Mouse (Mus musculus) neural tube, embryonic 15.5 days (tissue): ENCODE results near the gene Osmr. TPM values are rescaled to one million over a fixed set of nuclear protein-coding genes. Genes with fewer than 3 reads are reported as not detected.

Experiments
- ATAC-seq: fragments of 200-750 bp; cut with Nextera tagmentation; 2 replicates; pipeline ENCODE4 v1.8.0; 2017; ENCODE audit warnings: mild to moderate bottlenecking, moderate TSS enrichment, moderate library complexity; ENCODE audit not compliant: low FRiP score
- H3K27ac ChIP-seq: fragments of 300-500 bp; sonication (generic); replicated peaks from 2 replicates; pipeline ENCODE4 v1.5.1; 2015; ENCODE audit warnings: mild to moderate bottlenecking, inconsistent platforms
- H3K27me3 ChIP-seq: fragments of 300-500 bp; sonication (generic); replicated peaks from 2 replicates; pipeline ENCODE4 v1.6.1; 2015; ENCODE audit warnings: inconsistent platforms
- H3K36me3 ChIP-seq: fragments of 300-500 bp; sonication (generic); 2 replicates; pipeline ENCODE4 v1.6.1; 2015; ENCODE audit warnings: inconsistent platforms
- H3K4me1 ChIP-seq: fragments of 300-500 bp; sonication (generic); 2 replicates; pipeline ENCODE4 v1.6.1; 2015; ENCODE audit warnings: inconsistent platforms
- H3K4me2 ChIP-seq: fragments of 300-500 bp; sonication (generic); 2 replicates; pipeline ENCODE4 v1.6.1; 2015; ENCODE audit warnings: inconsistent platforms, mild to moderate bottlenecking, moderate library complexity
- H3K4me3 ChIP-seq: fragments of 300-500 bp; sonication (generic); replicated peaks from 2 replicates; pipeline ENCODE4 v1.5.1; 2015; ENCODE audit warnings: mild to moderate bottlenecking, inconsistent platforms
- H3K9ac ChIP-seq: fragments of 300-500 bp; sonication (generic); replicated peaks from 2 replicates; pipeline ENCODE4 v1.6.1; 2015; ENCODE audit warnings: mild to moderate bottlenecking, inconsistent platforms
- H3K9me3 ChIP-seq: fragments of 300-500 bp; sonication (generic); replicated peaks from 2 replicates; pipeline ENCODE4 v1.6.1; 2016; ENCODE audit warnings: inconsistent platforms
- WGBS: fragments of 180-500 bp; shearing (Covaris S2); methylation state at CpG from one replicate; pipeline ENCODE4 v1.1.7; 2015; ENCODE audit warnings: mixed read lengths; 5-methylcytosine and 5-hydroxymethylcytosine counted together
- polyA plus RNA-seq: library from polyadenylated mRNA; unstranded; fragments of >200 nt; fragmentation: Nextera tagmentation; extraction: Ambion mirVana; gene quantifications from 2 replicates; pipeline ENCODE4 v1.2.1, GENCODE M21; 2015

The Osmr gene
- polyA plus RNA-seq: 1.8 and 2.5 TPM in 2 replicates

GRCm38 (mm10) chr15:6874601-6875019, at the start of gene Osmr:
Gene Osmr (minus strand): TSS chr15:6874969.
- peaks cover 18% of the 10 kb centered on the region for H3K27me3 ChIP-seq
- H3K27ac ChIP-seq: no peak within 1 kb of the TSS
- peaks cover 19% of the 10 kb centered on the region for H3K4me1 ChIP-seq
- ATAC-seq: 0 out of 2 replicates have a peak, but pooled peaks have one; percentile 21
- peak within 1 kb of the TSS; percentile 78 for H3K4me2 ChIP-seq
- 9% methylated on average over 16 of the region's 16 CpGs for WGBS
- no peaks in the 10 kb centered on the region for H3K9me3 ChIP-seq
- no peaks in the 10 kb centered on the region for H3K36me3 ChIP-seq
- peak within 1 kb of the TSS; percentile 41 for H3K4me3 ChIP-seq
- peak within 1 kb of the TSS; percentile 37 for H3K9ac ChIP-seq

DNA sequence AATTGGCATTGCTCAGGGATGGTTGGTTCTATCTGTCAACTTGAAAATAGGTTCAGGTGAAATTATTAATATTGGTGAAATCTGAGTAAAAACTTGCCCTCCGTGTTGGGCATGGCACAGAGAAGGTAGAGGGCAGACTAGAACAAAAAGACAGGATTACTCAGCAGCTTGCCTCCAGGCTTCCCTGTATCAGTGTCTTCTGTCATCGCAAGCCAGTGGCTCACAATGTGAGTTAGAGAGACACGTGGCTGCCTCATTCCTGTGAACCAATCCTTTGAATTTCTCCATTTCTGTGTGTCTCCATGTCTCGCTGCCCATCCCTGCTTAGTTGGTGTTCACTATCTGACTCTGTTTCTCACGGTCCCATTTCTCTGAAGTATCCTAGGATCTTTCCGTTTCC, 44.6 kb upstream of the Osmr start:
- WGBS: 86% methylated on average over 6 of the region's 6 CpGs
- Histone ChIP-seq H3K27me3 (no peaks in the 10 kb centered on the region), H3K36me3 (no peaks in the 10 kb centered on the region), H3K9me3 (no peaks in the 10 kb centered on the region), H3K4me1 (no peaks in the 10 kb centered on the region), H3K9ac (no peak overlapping the region), H3K4me2 (no peak overlapping the region), H3K4me3 (no peak overlapping the region), H3K27ac (no peak overlapping the region)
- no peak for ATAC-seq

DNA sequence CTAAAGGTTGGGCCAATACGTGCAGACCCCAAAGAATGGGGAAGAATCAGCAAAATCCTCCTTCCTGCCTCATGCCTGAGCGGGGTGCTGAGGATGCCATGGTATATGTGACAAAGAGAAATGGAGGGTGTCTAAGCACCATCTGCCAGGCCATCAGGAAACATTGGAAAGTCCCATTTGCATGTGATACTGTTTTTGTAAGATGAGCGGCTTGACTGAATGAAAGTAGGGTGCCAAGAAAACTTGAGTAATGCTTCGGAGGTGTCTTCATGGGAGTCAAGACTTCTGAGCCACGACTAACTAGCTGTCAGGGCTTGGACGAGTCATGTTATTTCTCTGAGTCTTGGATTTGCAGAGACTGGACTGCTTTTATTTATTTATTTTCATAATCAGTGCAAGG, 39.4 kb upstream of the Osmr start:
- Histone ChIP-seq H3K27ac (no peak overlapping the region), H3K4me1 (peaks cover 4% of the 10 kb centered on the region), H3K4me2 (no peak overlapping the region), H3K27me3 (no peaks in the 10 kb centered on the region), H3K4me3 (no peak overlapping the region), H3K9me3 (no peaks in the 10 kb centered on the region), H3K36me3 (no peaks in the 10 kb centered on the region), H3K9ac (no peak overlapping the region)
- no peak for ATAC-seq
- 89% methylated on average over 6 of the region's 6 CpGs for WGBS

- H3K27ac ChIP-seq: no peak overlapping the region
- no peaks in the 10 kb centered on the region for H3K9me3 ChIP-seq
- peaks cover 4% of the 10 kb centered on the region for H3K4me1 ChIP-seq
- no peak overlapping the region for H3K9ac ChIP-seq
- no peak overlapping the region for H3K4me3 ChIP-seq
- peak overlapping the region; percentile 39 for H3K4me2 ChIP-seq
- no peaks in the 10 kb centered on the region for H3K36me3 ChIP-seq
- 4% methylated on average over 11 of the region's 11 CpGs for WGBS
- peak; percentile 96 for ATAC-seq
- H3K27me3 ChIP-seq: no peaks in the 10 kb centered on the region
Measured at GRCm38 (mm10) chr15:6909669-6910068, 34.9 kb upstream of the Osmr start.

DNA sequence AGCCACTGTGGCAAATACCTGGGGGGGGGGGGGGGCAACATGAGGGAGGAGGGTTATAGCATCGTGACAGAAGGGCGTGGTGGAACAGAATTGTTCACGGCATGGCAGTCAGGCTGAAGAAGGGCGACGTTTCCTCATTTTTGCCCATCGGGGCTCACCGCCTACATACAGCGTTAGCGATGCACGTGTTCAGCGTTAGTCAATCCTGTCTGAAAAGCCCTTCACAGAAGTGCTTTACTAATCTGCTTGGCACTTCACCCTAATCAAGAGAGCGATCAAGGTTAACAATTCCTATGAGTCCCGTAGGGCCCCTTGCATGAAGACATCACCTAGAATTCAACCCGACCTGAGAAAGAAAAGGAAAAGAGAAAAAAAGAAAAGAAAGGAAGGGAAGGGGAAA, 34.3 kb upstream of the Osmr start:
- Histone ChIP-seq H3K9me3 (no peaks in the 10 kb centered on the region), H3K4me3 (no peak overlapping the region), H3K36me3 (no peaks in the 10 kb centered on the region), H3K9ac (no peak overlapping the region), H3K27ac (no peak overlapping the region), H3K4me1 (peaks cover 4% of the 10 kb centered on the region), H3K27me3 (no peaks in the 10 kb centered on the region), H3K4me2 (no peak overlapping the region)
- no peak for ATAC-seq
- 70% methylated on average over 14 of the region's 14 CpGs for WGBS

GRCm38 (mm10) chr15:6908601-6909000, 33.8 kb upstream of the Osmr start:
- 78% methylated on average over 5 of the region's 5 CpGs for WGBS
- Histone ChIP-seq H3K27ac (no peak overlapping the region), H3K27me3 (no peaks in the 10 kb centered on the region)

GRCm38 (mm10) chr15:6906260-6907047, 31.7 kb upstream of the Osmr start:
- 84% methylated on average over 19 of the region's 19 CpGs for WGBS
- Histone ChIP-seq H3K4me3 (no peak overlapping the region), H3K9ac (no peak overlapping the region), H3K4me2 (no peak overlapping the region), H3K9me3 (no peaks in the 10 kb centered on the region), H3K27ac (no peak overlapping the region), H3K36me3 (no peaks in the 10 kb centered on the region), H3K4me1 (peaks cover 4% of the 10 kb centered on the region), H3K27me3 (no peaks in the 10 kb centered on the region)
- ATAC-seq: no peak

More at GRCm38 (mm10) chr15:6908601-6909000, 33.8 kb upstream of the Osmr start:
- no peak for ATAC-seq
- H3K36me3 ChIP-seq: no peaks in the 10 kb centered on the region
- no peaks in the 10 kb centered on the region for H3K9me3 ChIP-seq
- peaks cover 4% of the 10 kb centered on the region for H3K4me1 ChIP-seq
- H3K9ac ChIP-seq: no peak overlapping the region
- H3K4me2 ChIP-seq: no peak overlapping the region
- H3K4me3 ChIP-seq: no peak overlapping the region

DNA sequence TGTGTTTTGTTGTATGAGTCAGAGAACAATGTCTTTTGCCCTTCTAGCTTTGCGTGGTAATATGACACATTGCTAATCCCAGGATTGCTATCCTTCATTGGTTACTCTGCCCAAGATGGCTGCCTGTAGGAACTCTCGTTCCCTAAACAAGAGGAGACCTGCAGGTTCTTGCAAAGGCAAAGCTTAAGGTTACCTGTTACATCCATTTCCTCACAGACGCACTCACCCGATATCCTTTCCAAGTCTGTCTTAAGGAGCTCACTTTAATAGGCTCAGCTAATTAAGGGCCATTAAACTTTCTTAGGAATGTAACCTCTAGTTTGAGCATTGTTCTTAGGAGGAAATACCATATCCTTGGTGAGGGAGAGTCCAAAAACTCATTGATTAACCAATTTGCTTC, 31.0 kb upstream of the Osmr start:
- H3K27me3 ChIP-seq: no peaks in the 10 kb centered on the region
- no peak overlapping the region for H3K9ac ChIP-seq
- no peak overlapping the region for H3K4me2 ChIP-seq
- no peaks in the 10 kb centered on the region for H3K36me3 ChIP-seq
- H3K9me3 ChIP-seq: no peaks in the 10 kb centered on the region
- 90% methylated on average over 4 of the region's 4 CpGs for WGBS
- H3K27ac ChIP-seq: no peak overlapping the region
- peaks cover 4% of the 10 kb centered on the region for H3K4me1 ChIP-seq
- H3K4me3 ChIP-seq: no peak overlapping the region
- ATAC-seq: no peak

- H3K27me3 ChIP-seq: no peaks in the 10 kb centered on the region
Measured at GRCm38 (mm10) chr15:6903286-6903975, 28.7 kb upstream of the Osmr start.

DNA sequence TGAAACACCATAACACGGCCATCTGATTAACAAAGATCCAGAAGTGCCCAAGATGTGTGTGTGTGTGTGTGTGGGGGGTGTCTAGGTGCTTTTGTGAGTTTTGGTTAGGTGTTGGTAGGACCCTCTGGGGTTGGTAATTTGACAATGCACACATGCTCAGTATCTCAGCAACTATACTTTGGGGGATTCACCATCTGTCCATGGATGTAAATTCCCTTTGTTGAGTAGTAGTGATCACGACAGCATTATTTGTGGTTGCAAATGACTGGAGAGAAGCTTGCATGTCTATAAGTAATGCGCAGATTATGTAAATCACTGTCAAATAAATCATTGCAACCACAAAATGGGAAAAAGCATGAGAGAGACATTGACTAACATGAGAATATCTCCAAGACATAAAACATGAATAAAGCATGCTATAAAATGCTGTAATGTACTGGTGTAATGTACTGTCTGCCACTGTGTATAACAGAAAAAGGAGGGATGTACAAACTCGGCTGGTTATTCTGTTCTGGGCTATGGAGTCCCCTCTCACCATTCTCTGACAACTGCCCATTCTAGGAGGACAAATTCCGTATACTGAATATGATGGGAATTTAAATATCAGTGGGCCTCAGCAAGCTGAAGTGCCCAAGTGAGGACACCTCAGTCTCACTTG, 27.3 kb upstream of the Osmr start:
- Histone ChIP-seq H3K4me1 (no peaks in the 10 kb centered on the region), H3K4me3 (no peak overlapping the region), H3K36me3 (no peaks in the 10 kb centered on the region), H3K9me3 (0 out of 2 replicates have a peak, but pooled peaks cover 3% of the 10 kb centered on the region), H3K9ac (no peak overlapping the region), H3K27me3 (no peaks in the 10 kb centered on the region), H3K4me2 (no peak overlapping the region), H3K27ac (no peak overlapping the region)
- no peak for ATAC-seq
- WGBS: 65% methylated on average over 5 of the region's 5 CpGs

More at GRCm38 (mm10) chr15:6903286-6903975, 28.7 kb upstream of the Osmr start:
- Histone ChIP-seq H3K4me2 (no peak overlapping the region), H3K4me3 (no peak overlapping the region), H3K4me1 (no peaks in the 10 kb centered on the region), H3K9me3 (0 out of 2 replicates have a peak, but pooled peaks cover 3% of the 10 kb centered on the region), H3K27ac (no peak overlapping the region), H3K36me3 (no peaks in the 10 kb centered on the region), H3K9ac (no peak overlapping the region)
- no peak for ATAC-seq
- 71% methylated on average over 9 of the region's 9 CpGs for WGBS

DNA sequence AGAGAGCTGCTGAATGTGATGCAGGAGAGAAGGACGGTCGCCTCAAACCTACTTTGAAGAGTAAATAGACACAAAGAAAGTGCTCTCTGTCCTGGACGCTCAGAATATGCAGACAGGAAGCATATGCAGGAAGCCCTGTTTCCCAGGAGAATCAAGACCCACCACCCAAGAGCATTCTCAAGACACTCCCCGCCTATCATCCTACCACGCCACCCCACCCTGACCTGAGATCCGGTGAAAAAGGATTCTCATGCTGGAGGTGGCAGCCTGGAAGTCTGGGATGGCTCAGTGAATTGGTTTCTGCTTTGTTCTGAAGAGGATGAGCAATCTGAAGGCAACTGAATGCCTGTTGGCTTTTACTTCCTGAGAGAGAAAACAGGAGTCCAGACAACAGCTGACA, 26.5 kb upstream of the Osmr start:
- no peaks in the 10 kb centered on the region for H3K4me1 ChIP-seq
- WGBS: 78% methylated on average over 6 of the region's 6 CpGs
- 0 out of 2 replicates have a peak, but pooled peaks cover 3% of the 10 kb centered on the region for H3K9me3 ChIP-seq
- no peak overlapping the region for H3K27ac ChIP-seq
- no peak overlapping the region for H3K9ac ChIP-seq
- H3K27me3 ChIP-seq: no peaks in the 10 kb centered on the region
- ATAC-seq: no peak
- H3K36me3 ChIP-seq: no peaks in the 10 kb centered on the region
- no peak overlapping the region for H3K4me2 ChIP-seq
- H3K4me3 ChIP-seq: no peak overlapping the region
